Mouse (Mus musculus): ENCODE measurements around the gene Lrrc15.

The Lrrc15 gene

GRCm38 (mm10) chr16:30236091-30236699 is 46.9 kb downstream of the Lrrc15 start:
- peak; percentile 83 for DNase-seq (ENCODE audit: low spot score)

GRCm38 (mm10) chr16:30235577-30235976 is 47.5 kb downstream of the Lrrc15 start:
- no peak for DNase-seq (ENCODE audit: low spot score)

GRCm38 (mm10) chr16:30234636-30235546 is 48.2 kb downstream of the Lrrc15 start:
- no peak for DNase-seq (ENCODE audit: low spot score)

- no peak for DNase-seq (ENCODE audit: low spot score)
Observed at GRCm38 (mm10) chr16:30234077-30234476, 49.0 kb downstream of the Lrrc15 start.

GRCm38 (mm10) chr16:30231882-30232604 is 51.0 kb downstream of the Lrrc15 start:
- no peak for DNase-seq (ENCODE audit: low spot score)

GRCm38 (mm10) chr16:30227352-30227751 is 55.7 kb downstream of the Lrrc15 start:
- no peak for DNase-seq (ENCODE audit: low spot score)

GRCm38 (mm10) chr16:30221161-30221782 is 61.8 kb downstream of the Lrrc15 start:
- no peak for DNase-seq (ENCODE audit: low spot score)
